Mouse (Mus musculus) liver, embryonic 14.5 days (tissue): ENCODE results near the gene Ttpal. TPM values are rescaled to one million over a fixed set of nuclear protein-coding genes. Genes with fewer than 3 reads are reported as not detected.

Experiments
- ATAC-seq: fragments of 200-750 bp; cut with Nextera tagmentation; 2 replicates; pipeline ENCODE4 v1.8.0; 2017; ENCODE audit warnings: moderate number of reproducible peaks, mild to moderate bottlenecking, moderate library complexity; ENCODE audit not compliant: insufficient read depth
- DNase-seq, 3 experiments: peaks; one replicate each; pipeline ENCODE4 v3.0.0-alpha.2; 2012 to 2013; ENCODE audit warnings: low read depth in 3 of 3, low spot score in 3 of 3
- H3K27ac ChIP-seq: fragments of 300-500 bp; sonication (generic); 2 replicates; pipeline ENCODE4 v1.5.1; 2014; ENCODE audit warnings: moderate library complexity, mild to moderate bottlenecking, control low read depth, inconsistent platforms
- H3K27me3 ChIP-seq: fragments of 300-500 bp; sonication (generic); 2 replicates; pipeline ENCODE4 v1.6.1; 2014; ENCODE audit warnings: mild to moderate bottlenecking, low read length, moderate library complexity; ENCODE audit not compliant: control insufficient read depth, insufficient read depth
- H3K36me3 ChIP-seq: fragments of 300-500 bp; sonication (generic); replicated peaks from 2 replicates; pipeline ENCODE4 v1.6.1; 2014; ENCODE audit warnings: low read depth; ENCODE audit not compliant: control insufficient read depth, insufficient read depth
- H3K4me1 ChIP-seq, 2 experiments: fragments of 200-500 bp in 1 of 2; fragments of 300-500 bp in 1 of 2; sonication (generic) in 1 of 2; replicated peaks; 2 replicates each; pipeline ENCODE4 v1.6.1; 2012 to 2014; ENCODE audit warnings: antibody characterized with exemption in 1 of 2, inconsistent platforms in 1 of 2, low read length in 1 of 2; ENCODE audit not compliant: control insufficient read depth in 2 of 2, insufficient read depth in 2 of 2
- H3K4me2 ChIP-seq: fragments of 300-500 bp; sonication (generic); 2 replicates; pipeline ENCODE4 v1.6.1; 2014; ENCODE audit warnings: low read depth, mild to moderate bottlenecking, control low read depth, moderate library complexity
- H3K4me3 ChIP-seq, 2 experiments: fragments of 200-500 bp in 1 of 2; fragments of 300-500 bp in 1 of 2; sonication (generic) in 1 of 2; 2 replicates each; pipeline ENCODE4 v1.5.1; 2012 to 2014; ENCODE audit warnings: low read depth in 2 of 2, low read length in 2 of 2, mild to moderate bottlenecking in 2 of 2, control low read depth in 1 of 2, inconsistent platforms in 1 of 2, moderate library complexity in 1 of 2; ENCODE audit not compliant: insufficient read depth in 1 of 2
- H3K9ac ChIP-seq: fragments of 300-500 bp; sonication (generic); replicated peaks from 2 replicates; pipeline ENCODE4 v1.6.1; 2014; ENCODE audit warnings: mild to moderate bottlenecking, control low read depth, moderate library complexity
- H3K9me3 ChIP-seq: fragments of 300-500 bp; sonication (generic); 2 replicates; pipeline ENCODE4 v1.6.1; 2016; ENCODE audit warnings: low read length, mixed read lengths; ENCODE audit not compliant: control insufficient read depth
- CTCF ChIP-seq: IDR thresholded peaks from 2 replicates; pipeline ENCODE4 v1.5.1; 2016; ENCODE audit warnings: antibody characterized with exemption, low read depth, control low read depth
- EP300 ChIP-seq: IDR thresholded peaks from 2 replicates; pipeline ENCODE4 v1.6.1; 2016; ENCODE audit warnings: antibody characterized with exemption, low read depth
- WGBS: fragments of 180-500 bp; shearing (Covaris S2); extraction: QIAGEN DNeasy Blood & Tissue Kit; methylation state at CpG from one replicate; pipeline ENCODE4 v1.1.7; 2014; ENCODE audit not compliant: insufficient replicate concordance; 5-methylcytosine and 5-hydroxymethylcytosine counted together
- polyA plus RNA-seq, 2 experiments: library from polyadenylated mRNA; depleted of rRNA in 1 of 2; stranded (reverse) in 1 of 2; unstranded in 1 of 2; fragments of >200 nt; fragmentation: Nextera tagmentation in 1 of 2; extraction: Ambion mirVana in 1 of 2; gene quantifications; 2 replicates each; pipeline versions ENCODE4 v1.2.1 to v1.2.3; 2012 to 2014

Gene Ttpal
- polyA plus RNA-seq, 2 experiments = 5.3 to 10.0 TPM

GRCm38 (mm10) chr2:163555417-163555816 lies 46.7 kb upstream of the Ttpal start:
- ATAC-seq = peak; percentile 48
- Histone ChIP-seq H3K4me2 (no peak overlapping the region), H3K4me1 (peaks cover 5 to 28% of the 10 kb centered on the region in 2 experiments; a peak in 2 of 4 replicates)

GRCm38 (mm10) chr2:163558548-163558947 lies 43.6 kb upstream of the Ttpal start:
- peaks cover 0 to 12% of the 10 kb centered on the region in 2 experiments; a peak in 1 of 4 replicates for H3K4me1 ChIP-seq
- 67% methylated on average over 1 of the region's 1 CpGs for WGBS
- H3K27me3 ChIP-seq = no peaks in the 10 kb centered on the region
- no peak overlapping the region for H3K4me3 ChIP-seq
- DNase-seq (no peak), ATAC-seq (no peak)
- H3K9me3 ChIP-seq = no peaks in the 10 kb centered on the region
- H3K9ac ChIP-seq = no peak overlapping the region
- no peaks in the 10 kb centered on the region; the same call in 1 of the 2 replicates for H3K36me3 ChIP-seq
- no peak overlapping the region for H3K27ac ChIP-seq
- H3K4me2 ChIP-seq = no peak overlapping the region
- no peak for TF ChIP-seq EP300
- no peak for TF ChIP-seq CTCF

More at GRCm38 (mm10) chr2:163555417-163555816, 46.7 kb upstream of the Ttpal start:
- TF ChIP-seq CTCF (0 out of 2 replicates have a peak, but pooled peaks have one; percentile 8), EP300 (no peak)
- H3K27me3 ChIP-seq = no peaks in the 10 kb centered on the region
- H3K4me3 ChIP-seq = no peak overlapping the region
- H3K36me3 ChIP-seq = no peaks in the 10 kb centered on the region; the same call in 1 of the 2 replicates
- H3K9ac ChIP-seq = no peak overlapping the region
- H3K9me3 ChIP-seq = no peaks in the 10 kb centered on the region
- 57% methylated on average over 13 of the region's 13 CpGs for WGBS
- DNase-seq = no peak
- no peak overlapping the region for H3K27ac ChIP-seq

GRCm38 (mm10) chr2:163559236-163559635 lies 42.9 kb upstream of the Ttpal start:
- ATAC-seq = no peak
- H3K9ac ChIP-seq = no peak overlapping the region
- H3K4me2 ChIP-seq = no peak overlapping the region
- 52% methylated on average over 5 of the region's 5 CpGs for WGBS
- TF ChIP-seq CTCF (no peak), EP300 (no peak)
- no peak for DNase-seq
- no peak overlapping the region for H3K4me3 ChIP-seq
- H3K36me3 ChIP-seq = no peaks in the 10 kb centered on the region; the same call in 1 of the 2 replicates
- no peaks in the 10 kb centered on the region for H3K27me3 ChIP-seq
- H3K9me3 ChIP-seq = no peaks in the 10 kb centered on the region
- H3K27ac ChIP-seq = no peak overlapping the region
- peaks cover 0 to 9% of the 10 kb centered on the region in 2 experiments; a peak in 1 of 4 replicates for H3K4me1 ChIP-seq

GRCm38 (mm10) chr2:163560247-163560646 lies 41.9 kb upstream of the Ttpal start:
- DNase-seq (no peak), ATAC-seq (no peak)
- no peak overlapping the region for H3K4me3 ChIP-seq
- H3K4me2 ChIP-seq = no peak overlapping the region
- no peaks in the 10 kb centered on the region for H3K9me3 ChIP-seq
- no peaks in the 10 kb centered on the region; the same call in 1 of the 2 replicates for H3K36me3 ChIP-seq
- 69% methylated on average over 3 of the region's 3 CpGs for WGBS
- no peaks in the 10 kb centered on the region for H3K27me3 ChIP-seq
- TF ChIP-seq CTCF (no peak), EP300 (no peak)
- peaks cover 0 to 7% of the 10 kb centered on the region in 2 experiments; a peak in 1 of 4 replicates for H3K4me1 ChIP-seq
- H3K27ac ChIP-seq = no peak overlapping the region
- H3K9ac ChIP-seq = no peak overlapping the region

GRCm38 (mm10) chr2:163561258-163561948 lies 40.7 kb upstream of the Ttpal start:
- DNase-seq (no peak), ATAC-seq (no peak)
- Histone ChIP-seq H3K27me3 (no peaks in the 10 kb centered on the region), H3K4me2 (no peak overlapping the region), H3K4me1 (peaks cover 0 to 4% of the 10 kb centered on the region in 2 experiments; a peak in 1 of 4 replicates), H3K9ac (no peak overlapping the region), H3K9me3 (no peaks in the 10 kb centered on the region), H3K36me3 (no peaks in the 10 kb centered on the region; the same call in 1 of the 2 replicates), H3K27ac (no peak overlapping the region), H3K4me3 (no peak overlapping the region)
- 60% methylated on average over 13 of the region's 13 CpGs for WGBS
- TF ChIP-seq EP300 = no peak
- no peak for TF ChIP-seq CTCF
